Mouse (Mus musculus): ENCODE measurements around the gene Plac1. TPM values are rescaled to one million over a fixed set of nuclear protein-coding genes. Genes with fewer than 3 reads are reported as not detected.
A peak's percentile ranks its signal among the peaks of the same experiment; 100 is the strongest.

Gene Plac1
- polyA plus RNA-seq, 1 experiment from 2014 or later, result 1.8 TPM

- 35% methylated on average over 7 of the region's 7 CpGs for WGBS (ENCODE audit: insufficient replicate concordance)
- Histone ChIP-seq H3K4me3 (replicated peaks) (no peak overlapping the region), H3K27ac (no peak overlapping the region), H3K9me3 (replicated peaks) (no peaks in the 10 kb centered on the region), H3K27me3 (no peaks in the 10 kb centered on the region), H3K9ac (no peak overlapping the region), H3K4me1 (replicated peaks) (peaks cover 5% of the 10 kb centered on the region; the same call in 1 of the 2 replicates), H3K36me3 (no peaks in the 10 kb centered on the region), H3K4me2 (no peak overlapping the region)
- no peak for ATAC-seq (ENCODE audit: low read depth)
- no peak for DNase-seq
These were observed 140.0 kb downstream of the Plac1 start for GRCm38 (mm10) chrX:53099951-53100350.

- DNase-seq, result no peak
- WGBS (ENCODE audit: insufficient replicate concordance), result 43% methylated on average over 3 of the region's 3 CpGs
- H3K4me2 ChIP-seq, result no peak overlapping the region
These were observed 140.6 kb downstream of the Plac1 start for GRCm38 (mm10) chrX:53099266-53099665.

DNA sequence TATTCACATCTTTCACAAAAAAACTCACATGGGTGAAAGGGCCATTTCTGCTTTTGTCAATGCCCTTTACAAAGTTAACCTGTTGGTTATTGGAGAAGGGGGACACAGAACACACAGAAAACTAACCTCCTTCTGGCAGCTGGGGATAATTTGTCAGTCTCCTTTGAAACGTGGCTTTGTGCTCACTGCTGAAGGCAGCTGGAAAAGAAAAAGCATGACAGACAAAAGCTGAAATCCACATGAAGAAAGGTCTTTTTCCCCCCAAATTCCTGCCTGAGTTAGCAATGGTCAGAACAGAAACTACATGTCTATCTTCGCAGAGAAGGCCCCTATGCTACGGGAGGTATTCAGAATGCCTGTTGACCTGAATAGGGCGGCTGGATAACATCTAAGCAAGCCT, 141.6 kb downstream of the Plac1 start:
- Histone ChIP-seq H3K27me3 (no peaks in the 10 kb centered on the region), H3K4me2 (no peak overlapping the region), H3K36me3 (no peaks in the 10 kb centered on the region), H3K4me3 (replicated peaks) (no peak overlapping the region), H3K27ac (no peak overlapping the region), H3K9me3 (replicated peaks) (no peaks in the 10 kb centered on the region), H3K4me1 (replicated peaks) (peaks cover 5% of the 10 kb centered on the region; the same call in 1 of the 2 replicates), H3K9ac (no peak overlapping the region)
- no peak for ATAC-seq (ENCODE audit: low read depth)
- 62% methylated on average over 4 of the region's 4 CpGs for WGBS (ENCODE audit: insufficient replicate concordance)
- DNase-seq, result no peak

More at GRCm38 (mm10) chrX:53099266-53099665, 140.6 kb downstream of the Plac1 start:
- Histone ChIP-seq H3K36me3 (no peaks in the 10 kb centered on the region), H3K27me3 (no peaks in the 10 kb centered on the region), H3K27ac (no peak overlapping the region), H3K9me3 (replicated peaks) (no peaks in the 10 kb centered on the region), H3K4me3 (replicated peaks) (no peak overlapping the region), H3K9ac (no peak overlapping the region), H3K4me1 (replicated peaks) (peaks cover 5% of the 10 kb centered on the region; the same call in 1 of the 2 replicates)
- no peak for ATAC-seq (ENCODE audit: low read depth)

DNA sequence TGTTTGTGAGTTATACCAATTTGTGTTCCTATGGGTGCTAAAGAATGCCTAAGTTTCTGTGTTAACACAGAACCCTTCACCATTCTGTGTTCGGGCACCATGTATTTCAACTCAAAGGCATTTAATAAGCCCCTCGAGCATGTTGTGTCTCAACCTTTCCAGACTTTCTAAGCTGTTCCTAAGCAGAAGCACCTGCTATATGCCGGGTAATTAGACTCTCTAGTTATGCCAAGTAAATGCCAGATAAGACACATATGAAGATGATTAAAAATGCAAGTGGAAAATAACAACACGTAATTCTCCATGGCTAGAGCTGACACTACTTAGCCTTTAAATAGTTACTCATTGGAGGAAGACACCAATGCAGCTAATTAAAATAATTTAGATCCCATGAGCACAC, 142.1 kb downstream of the Plac1 start:
- DNase-seq (no peak), ATAC-seq (ENCODE audit: low read depth) (no peak)
- peaks cover 5% of the 10 kb centered on the region; the same call in 1 of the 2 replicates for H3K4me1 ChIP-seq (replicated peaks)
- no peaks in the 10 kb centered on the region for H3K27me3 ChIP-seq
- no peak overlapping the region for H3K27ac ChIP-seq
- WGBS (ENCODE audit: insufficient replicate concordance), result 63% methylated on average over 4 of the region's 4 CpGs
- no peak overlapping the region for H3K4me3 ChIP-seq (replicated peaks)
- H3K9me3 ChIP-seq (replicated peaks), result no peaks in the 10 kb centered on the region
- H3K36me3 ChIP-seq, result no peaks in the 10 kb centered on the region
- no peak overlapping the region for H3K9ac ChIP-seq
- no peak overlapping the region for H3K4me2 ChIP-seq

GRCm38 (mm10) chrX:53093381-53093780, 146.5 kb downstream of the Plac1 start:
- H3K36me3 ChIP-seq, result no peaks in the 10 kb centered on the region
- H3K27ac ChIP-seq, result no peak overlapping the region
- H3K4me3 ChIP-seq (replicated peaks), result no peak overlapping the region
- H3K9ac ChIP-seq, result no peak overlapping the region
- H3K4me2 ChIP-seq, result no peak overlapping the region
- WGBS (ENCODE audit: insufficient replicate concordance), result 58% methylated on average over 2 of the region's 2 CpGs
- no peak for ATAC-seq (ENCODE audit: low read depth)
- H3K9me3 ChIP-seq (replicated peaks), result no peaks in the 10 kb centered on the region
- peaks cover 16% of the 10 kb centered on the region for H3K4me1 ChIP-seq (replicated peaks)
- no peak for DNase-seq
- no peaks in the 10 kb centered on the region; the same call in 1 of the 2 replicates for H3K27me3 ChIP-seq

DNA sequence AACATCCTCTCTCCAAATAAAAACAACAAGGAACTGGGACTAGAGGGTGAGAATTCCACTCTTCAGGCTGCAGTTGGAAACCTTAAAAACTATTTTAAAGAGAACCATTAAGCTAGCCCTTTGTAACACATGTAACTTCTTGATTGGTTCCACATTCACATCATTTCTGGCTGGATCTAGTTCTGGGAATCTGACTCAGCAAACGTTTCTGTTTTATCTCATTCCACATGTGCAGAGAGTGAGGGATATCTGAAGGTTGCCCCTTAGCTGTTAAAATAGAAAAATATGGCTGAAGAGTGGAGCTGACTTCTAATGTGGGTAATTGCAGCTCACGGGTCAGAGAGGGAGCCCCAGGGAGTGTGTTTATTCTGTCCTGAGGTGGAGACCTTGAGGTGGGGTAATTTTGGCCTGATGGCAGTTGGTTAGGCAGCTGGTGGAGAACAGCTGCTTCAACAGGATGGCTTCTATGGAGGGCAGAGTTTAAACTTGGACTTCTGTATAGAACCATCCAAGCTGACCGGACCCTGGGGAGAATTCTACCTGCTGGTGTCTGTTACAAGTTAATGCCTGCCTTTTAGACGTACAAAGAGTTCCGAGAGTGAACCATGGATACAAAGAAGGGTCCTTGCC, 151.1 kb downstream of the Plac1 start:
- peak; percentile 46 for DNase-seq
- 48% methylated on average over 5 of the region's 5 CpGs for WGBS (ENCODE audit: insufficient replicate concordance)
- Histone ChIP-seq H3K4me1 (replicated peaks) (peaks cover 34% of the 10 kb centered on the region), H3K4me2 (peak overlapping the region; percentile 36), H3K4me3 (replicated peaks) (no peak overlapping the region), H3K9me3 (replicated peaks) (no peaks in the 10 kb centered on the region), H3K9ac (0 out of 2 replicates have a peak overlapping the region, but pooled peaks have one; percentile 6), H3K27ac (peak overlapping the region; percentile 85), H3K27me3 (no peaks in the 10 kb centered on the region; the same call in 1 of the 2 replicates), H3K36me3 (no peaks in the 10 kb centered on the region)
- peak; percentile 96 for ATAC-seq (ENCODE audit: low read depth)

GRCm38 (mm10) chrX:53087202-53087601, 152.7 kb downstream of the Plac1 start:
- 79% methylated on average over 1 of the region's 1 CpGs for WGBS (ENCODE audit: insufficient replicate concordance)
- DNase-seq (no peak), ATAC-seq (ENCODE audit: low read depth) (peak; percentile 56)
- H3K36me3 ChIP-seq, result no peaks in the 10 kb centered on the region
- H3K4me3 ChIP-seq (replicated peaks), result no peak overlapping the region
- H3K4me1 ChIP-seq (replicated peaks), result peaks cover 34% of the 10 kb centered on the region
- no peaks in the 10 kb centered on the region for H3K9me3 ChIP-seq (replicated peaks)
- no peak overlapping the region for H3K4me2 ChIP-seq
- no peak overlapping the region for H3K27ac ChIP-seq
- no peaks in the 10 kb centered on the region for H3K27me3 ChIP-seq
- H3K9ac ChIP-seq, result no peak overlapping the region

DNA sequence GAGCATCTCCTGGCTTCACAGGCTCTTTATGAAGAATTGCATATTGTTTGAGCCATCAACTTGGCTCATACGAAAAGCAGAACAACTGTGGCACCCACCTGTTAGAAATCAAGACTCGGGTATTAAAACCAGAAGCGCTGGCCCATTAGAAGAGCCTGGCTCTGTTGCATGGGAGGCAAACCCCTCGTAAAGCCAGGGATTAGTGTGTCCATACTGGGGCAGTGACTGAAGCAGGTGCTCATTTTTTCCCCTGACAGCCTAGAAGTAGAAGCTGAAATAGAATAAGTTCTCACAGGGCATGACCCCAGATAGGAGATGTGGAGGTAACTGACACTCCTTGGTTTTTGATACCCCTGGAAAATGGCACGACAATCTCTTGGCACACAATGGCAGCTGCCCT, 154.4 kb downstream of the Plac1 start:
- Histone ChIP-seq H3K4me3 (replicated peaks) (no peak overlapping the region), H3K27ac (no peak overlapping the region), H3K36me3 (no peaks in the 10 kb centered on the region), H3K4me2 (no peak overlapping the region), H3K27me3 (no peaks in the 10 kb centered on the region), H3K4me1 (replicated peaks) (peaks cover 34% of the 10 kb centered on the region), H3K9ac (no peak overlapping the region), H3K9me3 (replicated peaks) (no peaks in the 10 kb centered on the region)
- no peak for DNase-seq
- 74% methylated on average over 5 of the region's 5 CpGs for WGBS (ENCODE audit: insufficient replicate concordance)
- ATAC-seq (ENCODE audit: low read depth), result no peak

DNA sequence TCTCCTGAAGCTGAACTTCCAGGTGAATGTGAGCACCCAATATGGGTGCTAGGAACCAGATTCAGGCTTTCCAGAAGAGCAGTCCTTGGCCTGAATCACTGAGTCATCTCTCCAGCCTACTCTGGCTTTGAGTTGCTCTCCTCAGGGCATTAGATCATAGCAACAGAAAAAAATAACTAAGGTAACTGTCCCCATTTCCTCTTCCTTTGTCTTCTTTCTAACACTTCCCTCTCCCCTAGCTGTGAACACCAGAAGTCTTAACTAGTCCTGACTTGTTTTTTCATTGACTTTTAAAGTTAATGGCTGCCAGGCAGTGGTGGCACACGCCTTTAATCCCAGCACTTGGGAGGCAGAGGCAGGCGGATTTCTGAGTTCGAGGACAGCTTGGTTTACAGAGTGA, 175.5 kb downstream of the Plac1 start:
- no peak for ATAC-seq (ENCODE audit: low read depth)
- WGBS (ENCODE audit: insufficient replicate concordance), result 59% methylated on average over 3 of the region's 3 CpGs

GRCm38 (mm10) chrX:53059426-53060007, 180.4 kb downstream of the Plac1 start:
- ATAC-seq (ENCODE audit: low read depth), result no peak
- Histone ChIP-seq H3K4me2 (no peak overlapping the region), H3K27me3 (peaks cover 39% of the 10 kb centered on the region), H3K4me3 (replicated peaks) (no peak overlapping the region), H3K9ac (no peak overlapping the region), H3K27ac (no peak overlapping the region), H3K9me3 (replicated peaks) (no peaks in the 10 kb centered on the region), H3K36me3 (no peaks in the 10 kb centered on the region), H3K4me1 (replicated peaks) (peaks cover 20% of the 10 kb centered on the region)
- DNase-seq, result no peak
- 34% methylated on average over 11 of the region's 11 CpGs for WGBS (ENCODE audit: insufficient replicate concordance)

More for the DNA sequence above, 175.5 kb downstream of the Plac1 start:
- no peak overlapping the region for H3K4me3 ChIP-seq (replicated peaks)
- no peak for DNase-seq
- H3K27me3 ChIP-seq, result peaks cover 14% of the 10 kb centered on the region
- no peaks in the 10 kb centered on the region for H3K9me3 ChIP-seq (replicated peaks)
- H3K9ac ChIP-seq, result no peak overlapping the region
- no peak overlapping the region for H3K4me2 ChIP-seq
- H3K4me1 ChIP-seq (replicated peaks), result no peaks in the 10 kb centered on the region
- no peaks in the 10 kb centered on the region for H3K36me3 ChIP-seq
- H3K27ac ChIP-seq, result no peak overlapping the region

DNA sequence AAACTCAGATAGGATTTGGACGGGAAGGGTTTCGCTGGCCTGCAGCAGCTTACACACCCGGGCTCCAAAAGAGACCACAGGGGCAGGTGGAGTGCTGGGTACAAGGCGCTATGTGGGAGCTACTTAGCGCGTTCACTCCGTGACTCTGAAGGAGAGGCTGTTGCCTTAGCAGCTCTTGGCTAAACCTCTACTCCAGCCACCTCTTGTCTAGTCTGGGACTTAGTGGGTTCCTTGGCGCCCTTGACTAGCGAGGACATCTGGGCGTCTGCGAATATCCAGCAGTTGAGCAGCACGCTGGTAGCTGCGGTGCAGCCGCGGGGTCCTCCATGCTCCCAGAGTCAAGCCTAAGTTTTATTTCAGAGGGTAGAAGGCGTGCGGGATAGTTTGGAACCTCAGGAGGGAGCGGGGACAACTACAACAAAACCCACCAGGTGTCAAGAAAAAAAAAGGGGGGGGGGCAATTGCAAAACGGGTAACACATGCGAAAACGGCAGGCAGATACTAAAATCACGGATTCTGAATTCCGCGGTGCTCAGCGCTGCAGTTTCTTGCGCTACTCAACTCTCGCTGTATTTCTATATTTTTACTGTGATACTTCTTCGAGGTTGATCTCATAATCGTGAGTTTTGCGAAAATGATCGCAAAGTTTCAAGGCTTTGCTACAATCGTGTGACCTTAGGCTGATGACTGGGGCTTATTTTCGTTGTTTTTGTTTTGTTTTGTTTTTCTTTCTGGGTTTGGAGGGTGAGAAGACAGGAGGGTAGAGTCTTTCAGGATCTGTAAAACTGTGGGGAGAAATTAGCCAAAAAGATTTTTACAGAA, 181.2 kb downstream of the Plac1 start:
- Histone ChIP-seq H3K36me3 (no peaks in the 10 kb centered on the region), H3K27ac (no peak overlapping the region), H3K4me2 (peak overlapping the region; percentile 84), H3K27me3 (peaks cover 39% of the 10 kb centered on the region), H3K9ac (peak overlapping the region; percentile 13; the same call in 1 of the 2 replicates), H3K4me3 (replicated peaks) (peak overlapping the region; percentile 29), H3K9me3 (replicated peaks) (no peaks in the 10 kb centered on the region), H3K4me1 (replicated peaks) (peaks cover 20% of the 10 kb centered on the region)
- WGBS (ENCODE audit: insufficient replicate concordance), result 7% methylated on average over 33 of the region's 33 CpGs
- DNase-seq (no peak), ATAC-seq (ENCODE audit: low read depth) (no peak)
